Mouse (Mus musculus) MEL (cell line): ENCODE results near the gene Trnau1ap. TPM values are rescaled to one million over a fixed set of nuclear protein-coding genes. Genes with fewer than 3 reads are reported as not detected.

ENCODE experiments used
- DNase-seq: peaks from one replicate; pipeline ENCODE4 v3.0.0; 2011; ENCODE audit warnings: low read depth, low spot score
- H3K27ac ChIP-seq: 2 replicates; pipeline ENCODE4 v1.5.1; 2012; ENCODE audit warnings: low read depth, mild to moderate bottlenecking, control low read depth, low read length, moderate library complexity; ENCODE audit not compliant: control insufficient read depth
- H3K27me3 ChIP-seq, 2 experiments: fragments of 150-350 bp in 1 of 2; sonication (generic) in 1 of 2; 2 replicates each; pipeline ENCODE4 v1.6.1; 2012; ENCODE audit warnings: low read length in 2 of 2, mild to moderate bottlenecking in 2 of 2, improper control_type of control experiment in 1 of 2, moderate library complexity in 1 of 2; ENCODE audit not compliant: insufficient read depth in 2 of 2, control insufficient read depth in 1 of 2
- H3K36me3 ChIP-seq, 2 experiments: 2 replicates each; pipeline ENCODE4 v1.6.1; 2012 to 2014; ENCODE audit warnings: low read length in 2 of 2, improper control_type of control experiment in 1 of 2, inconsistent platforms in 1 of 2, mild to moderate bottlenecking in 1 of 2; ENCODE audit not compliant: insufficient read depth in 2 of 2, control insufficient read depth in 1 of 2
- H3K4me1 ChIP-seq, 2 experiments: fragments of 150-350 bp in 1 of 2; sonication (generic) in 1 of 2; 2 replicates each; pipeline ENCODE4 v1.6.1; 2012; ENCODE audit warnings: low read length in 2 of 2, improper control_type of control experiment in 1 of 2, mild to moderate bottlenecking in 1 of 2; ENCODE audit not compliant: insufficient read depth in 2 of 2, control insufficient read depth in 1 of 2
- H3K4me3 ChIP-seq, 2 experiments: fragments of 150-350 bp in 1 of 2; sonication (generic) in 1 of 2; 2 replicates each; pipeline ENCODE4 v1.5.1; 2012; ENCODE audit warnings: low read depth in 2 of 2, low read length in 2 of 2, mild to moderate bottlenecking in 2 of 2, moderate library complexity in 2 of 2, control low read depth in 1 of 2, improper control_type of control experiment in 1 of 2; ENCODE audit not compliant: control insufficient read depth in 1 of 2, insufficient read depth in 1 of 2
- H3K79me2 ChIP-seq: 2 replicates; pipeline ENCODE4 v1.6.1; 2012; ENCODE audit warnings: mild to moderate bottlenecking, low read length, moderate library complexity; ENCODE audit not compliant: control insufficient read depth, poor library complexity, insufficient read depth
- H3K9ac ChIP-seq: 2 replicates; pipeline ENCODE4 v1.6.1; 2012; ENCODE audit warnings: low read depth, mild to moderate bottlenecking, control low read depth, low read length, moderate library complexity; ENCODE audit not compliant: control insufficient read depth, poor library complexity, severe bottlenecking
- H3K9me3 ChIP-seq: fragments of 150-350 bp; sonication (generic); replicated peaks from 2 replicates; pipeline ENCODE4 v1.6.1; 2012; ENCODE audit warnings: mild to moderate bottlenecking, low read length, improper control_type of control experiment, moderate library complexity; ENCODE audit not compliant: insufficient read depth
- CHD1 ChIP-seq: IDR thresholded peaks from 2 replicates; pipeline ENCODE4 v1.6.1; 2012; ENCODE audit warnings: low read depth, mild to moderate bottlenecking, inconsistent platforms, low read length, improper control_type of control experiment
- CHD2 ChIP-seq: IDR thresholded peaks from 2 replicates; pipeline ENCODE4 v1.6.1; 2011; ENCODE audit warnings: low read length, improper control_type of control experiment
- E2F4 ChIP-seq: IDR thresholded peaks from 2 replicates; pipeline ENCODE4 v1.6.1; 2011; ENCODE audit warnings: low read depth, low read length, improper control_type of control experiment, borderline replicate concordance
- ELF1 ChIP-seq: IDR thresholded peaks from 2 replicates; pipeline ENCODE4 v1.6.1; 2014; ENCODE audit warnings: low read depth, mild to moderate bottlenecking, inconsistent platforms, low read length, improper control_type of control experiment, moderate library complexity
- EP300 ChIP-seq, 2 experiments: IDR thresholded peaks; 2 replicates each; pipeline ENCODE4 v1.6.1; 2011; ENCODE audit warnings: improper control_type of control experiment in 2 of 2, low read length in 2 of 2, low read depth in 1 of 2, mild to moderate bottlenecking in 1 of 2
- GATA1 ChIP-seq: IDR thresholded peaks from 2 replicates; pipeline ENCODE4 v1.6.1; 2011; ENCODE audit warnings: low read depth, low read length, improper control_type of control experiment
- HCFC1 ChIP-seq: IDR thresholded peaks from 2 replicates; pipeline ENCODE4 v1.6.1; 2012; ENCODE audit warnings: low read depth, mild to moderate bottlenecking, inconsistent platforms, low read length, improper control_type of control experiment, moderate library complexity
- JUND ChIP-seq: IDR thresholded peaks from 2 replicates; pipeline ENCODE4 v1.6.1; 2011; ENCODE audit warnings: low read depth, mild to moderate bottlenecking, improper control_type of control experiment, low read length
- KAT2A ChIP-seq: conservative IDR thresholded peaks from 2 replicates; pipeline ENCODE4 v1.6.1; 2012; ENCODE audit warnings: low read depth, low read length, improper control_type of control experiment, inconsistent platforms
- MAX ChIP-seq: IDR thresholded peaks from 2 replicates; pipeline ENCODE4 v1.6.1; 2011; ENCODE audit warnings: low read length, improper control_type of control experiment
- MAZ ChIP-seq: IDR thresholded peaks from 2 replicates; pipeline ENCODE4 v1.6.1; 2012; ENCODE audit warnings: low read depth, mild to moderate bottlenecking, inconsistent platforms, low read length, improper control_type of control experiment
- MYB ChIP-seq: IDR thresholded peaks from 2 replicates; pipeline ENCODE4 v1.6.1; 2011; ENCODE audit warnings: mild to moderate bottlenecking, low read depth, low read length, improper control_type of control experiment
- MYC ChIP-seq: IDR thresholded peaks from 2 replicates; pipeline ENCODE4 v1.6.1; 2011; ENCODE audit warnings: low read depth, mild to moderate bottlenecking, low read length, improper control_type of control experiment, moderate library complexity
- NELFE ChIP-seq: IDR thresholded peaks from 2 replicates; pipeline ENCODE4 v1.6.1; 2011; ENCODE audit warnings: low read depth, low read length, improper control_type of control experiment
- NRF1 ChIP-seq: IDR thresholded peaks from 2 replicates; pipeline ENCODE4 v1.6.1; 2014; ENCODE audit warnings: low read depth, mild to moderate bottlenecking, inconsistent platforms, low read length, improper control_type of control experiment, moderate library complexity; ENCODE audit not compliant: poor library complexity, insufficient read depth, severe bottlenecking
- POLR2AphosphoS2 ChIP-seq: IDR thresholded peaks from 2 replicates; pipeline ENCODE4 v1.6.1; 2011; ENCODE audit warnings: low read length, improper control_type of control experiment
- RAD21 ChIP-seq: IDR thresholded peaks from 2 replicates; pipeline ENCODE4 v1.6.1; 2011; ENCODE audit warnings: mild to moderate bottlenecking, low read depth, low read length, improper control_type of control experiment
- RCOR1 ChIP-seq: IDR thresholded peaks from 2 replicates; pipeline ENCODE4 v1.6.1; 2012; ENCODE audit warnings: low read depth, mild to moderate bottlenecking, inconsistent platforms, low read length, improper control_type of control experiment
- SIN3A ChIP-seq: IDR thresholded peaks from 2 replicates; pipeline ENCODE4 v1.6.1; 2012; ENCODE audit warnings: low read length, improper control_type of control experiment, inconsistent platforms
- SMC3 ChIP-seq: IDR thresholded peaks from 2 replicates; pipeline ENCODE4 v1.6.1; 2011; ENCODE audit warnings: low read depth, low read length, improper control_type of control experiment
- TBP ChIP-seq: IDR thresholded peaks from 2 replicates; pipeline ENCODE4 v1.8.0; 2011; ENCODE audit warnings: low read depth, low read length, improper control_type of control experiment
- TCF12 ChIP-seq: IDR thresholded peaks from 2 replicates; pipeline ENCODE4 v1.6.1; 2014; ENCODE audit warnings: low read depth, mild to moderate bottlenecking, inconsistent platforms, low read length, improper control_type of control experiment, moderate library complexity
- UBTF ChIP-seq: IDR thresholded peaks from 2 replicates; pipeline ENCODE4 v1.6.1; 2012; ENCODE audit warnings: low read depth, mild to moderate bottlenecking, inconsistent platforms, low read length, improper control_type of control experiment, moderate library complexity, borderline replicate concordance; ENCODE audit not compliant: insufficient read depth
- USF1 ChIP-seq: IDR thresholded peaks from 2 replicates; pipeline ENCODE4 v1.6.1; 2014; ENCODE audit warnings: low read depth, mild to moderate bottlenecking, inconsistent platforms, low read length, improper control_type of control experiment, moderate library complexity
- USF2 ChIP-seq, 2 experiments: IDR thresholded peaks; 2 replicates each; pipeline ENCODE4 v1.6.1; 2011 to 2012; ENCODE audit warnings: improper control_type of control experiment in 2 of 2, low read length in 2 of 2, borderline replicate concordance in 1 of 2, inconsistent platforms in 1 of 2, low read depth in 1 of 2, mild to moderate bottlenecking in 1 of 2; ENCODE audit not compliant: insufficient read depth in 1 of 2
- ZC3H11A ChIP-seq: IDR thresholded peaks from 2 replicates; pipeline ENCODE4 v1.6.1; 2012; ENCODE audit warnings: low read depth, mild to moderate bottlenecking, inconsistent platforms, low read length, improper control_type of control experiment
- ZMIZ1 ChIP-seq: IDR thresholded peaks from 2 replicates; pipeline ENCODE4 v1.6.1; 2012; ENCODE audit warnings: low read depth, mild to moderate bottlenecking, inconsistent platforms, low read length, improper control_type of control experiment, moderate library complexity
- polyA plus RNA-seq, 2 experiments: library from polyadenylated mRNA; stranded (reverse) in 1 of 2; unstranded in 1 of 2; fragments of >175 nt in 1 of 2; fragments of >200 nt in 1 of 2; gene quantifications; 2 replicates each; pipeline versions ENCODE4 v1.2.1 to v1.2.4; 2012; ENCODE audit warnings: low replicate concordance in 2 of 2, low read depth in 1 of 2; ENCODE audit not compliant: insufficient read length in 2 of 2, insufficient read depth in 1 of 2, missing spikeins in 1 of 2
- total RNA-seq: library from RNA; depleted of rRNA; stranded (reverse); fragments of 300-350 nt; gene quantifications from 2 replicates; pipeline ENCODE4 v1.2.3, GENCODE M21; 2012

Gene Trnau1ap
- total and polyA plus RNA-seq, 3 experiments: 102 to 117 TPM; not detected in 1

DNA sequence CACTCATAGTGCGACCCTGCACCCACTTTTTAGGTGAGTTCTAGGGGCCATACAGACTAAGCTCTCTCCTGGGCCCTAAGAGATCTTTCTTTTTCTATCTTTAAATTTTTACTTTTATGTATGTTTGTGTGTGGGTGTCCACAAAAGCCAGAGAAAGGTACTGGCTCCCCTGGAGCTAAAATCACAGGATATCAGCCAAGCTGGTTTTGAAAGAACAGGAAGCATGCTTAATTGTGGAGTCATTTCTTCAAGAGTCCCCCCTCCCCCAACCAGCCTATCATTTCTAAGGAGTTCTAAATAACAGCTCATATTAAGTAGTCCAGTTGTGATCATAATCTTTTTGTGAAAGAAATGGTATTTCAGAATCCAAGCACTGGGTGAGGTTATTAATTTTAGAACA is 44.5 kb upstream of the Trnau1ap start:
- Histone ChIP-seq H3K27me3 (no peaks in the 10 kb centered on the region), H3K79me2 (no peaks in the 10 kb centered on the region), H3K9me3 (no peaks in the 10 kb centered on the region), H3K36me3 (peaks cover 0 to 13% of the 10 kb centered on the region in 2 experiments; a peak in 2 of 4 replicates), H3K27ac (no peak overlapping the region), H3K4me3 (no peak overlapping the region), H3K4me1 (no peaks in the 10 kb centered on the region), H3K9ac (no peak overlapping the region)
- TF ChIP-seq JUND (no peak), TBP (no peak), CHD1 (no peak), ELF1 (no peak), HCFC1 (no peak), TCF12 (no peak), CHD2 (no peak), GATA1 (no peak), NRF1 (no peak), USF2 (IDR thresholded peaks at IDR 0.05; ENCODE audit: borderline replicate concordance in 1 of 2, insufficient read depth in 1 of 2, low read depth in 1 of 2, low read length in 2 of 2) (no peak), MAX (no peak), SMC3 (no peak), UBTF (no peak)
- no peak for DNase-seq

DNA sequence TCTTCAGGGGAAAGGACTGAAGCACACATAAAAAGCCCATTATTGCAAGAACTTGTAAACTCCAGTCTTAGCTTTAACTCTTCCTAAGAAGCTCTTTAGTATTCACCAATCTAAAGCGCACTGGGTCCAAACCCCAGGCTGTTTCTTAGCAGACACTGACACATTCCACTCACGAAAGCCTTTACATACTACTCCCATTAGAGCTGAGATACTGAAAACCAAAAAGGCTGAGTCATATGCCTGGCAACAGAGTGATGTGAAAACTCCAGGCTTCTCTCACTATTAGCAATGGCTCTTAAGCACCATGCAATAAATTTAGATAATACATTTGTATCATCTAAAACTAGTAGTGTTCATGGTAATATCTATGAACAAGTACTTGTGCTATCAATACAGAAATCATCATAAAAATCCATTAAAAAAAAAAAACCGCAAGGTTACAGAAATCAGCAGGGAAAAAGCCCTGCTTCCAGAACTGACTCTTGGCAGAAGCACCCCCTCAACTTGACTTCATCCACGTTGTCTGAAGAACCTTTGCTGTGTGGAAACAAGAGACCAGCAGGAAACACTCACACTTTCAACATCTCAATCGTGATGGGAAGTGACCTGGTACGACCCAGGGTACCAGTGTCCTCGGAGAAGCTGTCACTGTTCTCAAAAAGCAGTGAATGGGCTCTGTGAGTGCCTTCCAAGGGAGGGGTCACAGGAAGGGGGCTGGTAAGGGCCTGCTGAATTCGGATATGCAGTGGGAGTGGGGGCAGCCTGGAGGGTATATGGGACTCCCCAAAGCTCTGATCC is 40.8 kb upstream of the Trnau1ap start:
- H3K79me2 ChIP-seq: no peaks in the 10 kb centered on the region
- TF ChIP-seq ZMIZ1 (no peak), MYC (no peak), USF2 (IDR thresholded peaks at IDR 0.05; ENCODE audit: borderline replicate concordance in 1 of 2, insufficient read depth in 1 of 2, low read depth in 1 of 2, low read length in 2 of 2) (no peak), MYB (no peak), SIN3A (no peak), TCF12 (no peak), NELFE (no peak), RCOR1 (no peak), EP300 (IDR thresholded peaks at IDR 0.05; ENCODE audit: low read depth in 1 of 2, low read length in 2 of 2) (no peak), RAD21 (no peak), USF1 (no peak), E2F4 (no peak), ZC3H11A (no peak), UBTF (no peak), MAZ (no peak), KAT2A (no peak), SMC3 (no peak), POLR2AphosphoS2 (no peak), TBP (no peak), CHD1 (no peak)
- H3K27ac ChIP-seq: no peak overlapping the region
- no peak overlapping the region for H3K9ac ChIP-seq
- no peak for DNase-seq
- H3K36me3 ChIP-seq: peaks cover 0 to 25% of the 10 kb centered on the region in 2 experiments; a peak in 2 of 4 replicates
- H3K9me3 ChIP-seq: no peaks in the 10 kb centered on the region
- H3K4me1 ChIP-seq: no peaks in the 10 kb centered on the region
- H3K4me3 ChIP-seq: no peak overlapping the region
- H3K27me3 ChIP-seq: no peaks in the 10 kb centered on the region
